Mouse (Mus musculus): ENCODE data around the gene Mboat7. TPM values are rescaled to one million over a fixed set of nuclear protein-coding genes. Genes with fewer than 3 reads are reported as not detected.

Mboat7 gene
- total and polyA plus RNA-seq, 3 experiments: 18.4 to 41.2 (median 21.7) TPM

- no peak for TF ChIP-seq PAX5 (IDR thresholded peaks at IDR 0.05; ENCODE audit: low read length)
- TF ChIP-seq POLR2A (IDR thresholded peaks at IDR 0.05; ENCODE audit: low read depth, low read length): peak; percentile 85
- TF ChIP-seq UBTF (IDR thresholded peaks at IDR 0.05; ENCODE audit: low read depth, low read length): no peak
- TF ChIP-seq BHLHE40 (IDR thresholded peaks at IDR 0.05; ENCODE audit: low read depth, low read length): no peak
- TF ChIP-seq TBP (conservative IDR thresholded peaks at IDR 0.05; ENCODE audit: low read depth, low read length): peak; percentile 78
- TF ChIP-seq MAZ (IDR thresholded peaks at IDR 0.05; ENCODE audit: low read depth, low read length): peak; percentile 56; the same call in 1 of the 2 replicates
- TF ChIP-seq JUN (IDR thresholded peaks at IDR 0.05; ENCODE audit: insufficient read depth, low read depth, low read length): no peak
- TF ChIP-seq MXI1 (IDR thresholded peaks at IDR 0.05; ENCODE audit: low read depth, low read length): no peak
- no peak for TF ChIP-seq E2F4 (IDR thresholded peaks at IDR 0.05; ENCODE audit: insufficient replicate concordance, low read depth, low read length)
- TF ChIP-seq POLR2AphosphoS2 (IDR thresholded peaks at IDR 0.05; ENCODE audit: low read depth, low read length): no peak
- no peak for TF ChIP-seq ZNF384 (IDR thresholded peaks at IDR 0.05; ENCODE audit: low read depth, low read length)
- no peak; the same call in 1 of the 2 replicates for TF ChIP-seq IRF4 (IDR thresholded peaks at IDR 0.05; ENCODE audit: low read depth, low read length)
- peak; percentile 84 for TF ChIP-seq ELF1 (IDR thresholded peaks at IDR 0.05; ENCODE audit: low read depth, low read length)
- TF ChIP-seq CHD1 (IDR thresholded peaks at IDR 0.05; ENCODE audit: low read depth, low read length): no peak
- no peak for TF ChIP-seq ZKSCAN1 (IDR thresholded peaks at IDR 0.05; ENCODE audit: borderline replicate concordance, low read depth, low read length)
- peak; percentile 97 for TF ChIP-seq CHD2 (IDR thresholded peaks at IDR 0.05; ENCODE audit: low read length)
- TF ChIP-seq CTCF (conservative IDR thresholded peaks at IDR 0.05 in 1 of 2, IDR thresholded peaks at IDR 0.05 in 1 of 2; ENCODE audit: low read depth in 2 of 2, low read length in 2 of 2): no peak
- TF ChIP-seq MAFK (IDR thresholded peaks at IDR 0.05; ENCODE audit: insufficient replicate concordance, low read length): no peak
- no peak for TF ChIP-seq ZC3H11A (IDR thresholded peaks at IDR 0.05; ENCODE audit: low read depth, low read length)
- TF ChIP-seq JUND (conservative IDR thresholded peaks at IDR 0.05; ENCODE audit: low read depth, low read length): no peak
- TF ChIP-seq EP300 (IDR thresholded peaks at IDR 0.05; ENCODE audit: low read length): no peak
- TF ChIP-seq RAD21 (IDR thresholded peaks at IDR 0.05; ENCODE audit: low read depth, low read length): no peak
- TF ChIP-seq SMC3 (IDR thresholded peaks at IDR 0.05; ENCODE audit: low read depth, low read length): no peak
Observed at GRCm38 (mm10) chr7:3644672-3645487, 48.4 kb downstream of the Mboat7 start, which contains the start of gene Cnot3 (continued).

- dilution Hi-C loops (cut with MboI; ENCODE audit: extremely low pct_ligation_motif_present, extremely low pct_unique_long_range_greater_than_20kb, low sequenced_read_pairs): no loop called here
- H3K36me3 ChIP-seq (replicated peaks in 1 of 2; ENCODE audit: control insufficient read depth in 1 of 2, insufficient read depth in 1 of 2, low read length in 1 of 2): peaks cover 25 to 58% of the 10 kb centered on the region in 2 experiments
- 0 out of 2 replicates have a peak, but pooled peaks have one; percentile 66 for TF ChIP-seq SIN3A (IDR thresholded peaks at IDR 0.05; ENCODE audit: low read length)
- 0 out of 2 replicates have a peak, but pooled peaks have one; percentile 15 for TF ChIP-seq MYC (IDR thresholded peaks at IDR 0.05; ENCODE audit: low read depth, low read length)
- TF ChIP-seq ELF1 (IDR thresholded peaks at IDR 0.05; ENCODE audit: low read depth, low read length): no peak
- TF ChIP-seq ZMIZ1 (IDR thresholded peaks at IDR 0.05; ENCODE audit: low read depth, low read length): no peak
- TF ChIP-seq MEF2A (IDR thresholded peaks at IDR 0.05; ENCODE audit: borderline replicate concordance, low read depth, low read length): no peak; the same call in 1 of the 2 replicates
- TF ChIP-seq CHD2 (IDR thresholded peaks at IDR 0.05; ENCODE audit: low read length): no peak
- TF ChIP-seq TBP (conservative IDR thresholded peaks at IDR 0.05; ENCODE audit: low read depth, low read length): no peak
- TF ChIP-seq NELFE (IDR thresholded peaks at IDR 0.05; ENCODE audit: low read depth, low read length): 0 out of 2 replicates have a peak, but pooled peaks have one; percentile 50
- peak; percentile 31; the same call in 1 of the 2 replicates for TF ChIP-seq TCF12 (IDR thresholded peaks at IDR 0.05; ENCODE audit: low read depth, low read length)
- TF ChIP-seq RCOR1 (conservative IDR thresholded peaks at IDR 0.05; ENCODE audit: low read depth, low read length): peak; percentile 77; the same call in 1 of the 2 replicates
Observed at GRCm38 (mm10) chr7:3644348-3644671, 49.0 kb downstream of the Mboat7 start.

More at GRCm38 (mm10) chr7:3644348-3644671, 49.0 kb downstream of the Mboat7 start:
- Histone ChIP-seq H3K79me2 (replicated peaks; ENCODE audit: control insufficient read depth, extremely low read depth, insufficient read depth, poor library complexity, severe bottlenecking) (peaks cover 40% of the 10 kb centered on the region), H3K9me3 (replicated peaks; ENCODE audit: low read length) (no peaks in the 10 kb centered on the region), H3K27ac (ENCODE audit: insufficient read depth, low read depth) (0 out of 2 replicates have a peak overlapping the region, but pooled peaks have one; percentile 24), H3K4me2 (ENCODE audit: insufficient read depth, low read depth, poor library complexity, severe bottlenecking) (peak overlapping the region; percentile 39; the same call in 1 of the 2 replicates), H3K9ac (ENCODE audit: insufficient read depth, low read depth) (no peak overlapping the region), H3K4me3 (replicated peaks in 1 of 3; ENCODE audit: low read depth in 2 of 3, low read length in 2 of 3, poor library complexity in 1 of 3) (peak overlapping the region; percentile 60 to 93 (median 79)), H3K4me1 (ENCODE audit: control insufficient read depth in 1 of 2, insufficient read depth in 2 of 2) (peaks cover 13 to 41% of the 10 kb centered on the region in 2 experiments), H3K27me3 (replicated peaks) (no peaks in the 10 kb centered on the region)
- in situ Hi-C loops (cut with MboI; ENCODE audit: low pct_ligation_motif_present, low pct_unique_long_range_greater_than_20kb, low sequenced_read_pairs): no loop called here
- no peak for DNase-seq (ENCODE audit: extremely low read depth)
